Mouse (Mus musculus) MEL (cell line): ENCODE measurements at regions not wholly inside any gene's neighbourhood (a gene's known extent, or its start where the extent isn't known, plus 50 kb on each side); places are given as distances from the start of the nearest gene placed in this dataset.

Source experiments
- GABPA ChIP-seq: IDR thresholded peaks from 2 replicates; pipeline ENCODE4 v1.6.1; 2012; ENCODE audit warnings: low read depth, mild to moderate bottlenecking, inconsistent platforms, low read length, improper control_type of control experiment, moderate library complexity

DNA sequence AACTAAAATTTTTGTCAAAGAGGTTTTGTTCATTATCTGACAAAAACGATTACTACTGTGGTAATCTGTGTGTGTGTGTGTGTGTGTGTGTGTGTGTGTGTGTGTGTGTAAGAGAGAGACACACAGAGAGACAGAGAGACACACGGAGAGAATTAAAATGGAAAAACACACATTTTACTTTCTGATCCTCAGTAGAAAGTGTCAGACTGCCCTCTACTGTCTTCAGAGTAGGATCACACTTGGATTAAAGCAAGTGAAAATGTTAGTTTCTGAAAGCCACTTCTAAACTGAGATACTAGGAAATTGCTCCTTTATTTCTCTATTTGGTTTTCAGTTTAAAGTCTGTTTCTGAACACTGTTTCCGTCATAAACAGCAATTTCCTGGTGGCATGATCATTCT, 57.3 kb upstream of the Cylc1 start (continued):
- no peak for TF ChIP-seq GABPA
